Mouse (Mus musculus) forebrain, embryonic 13.5 days (tissue): ENCODE results near the gene Il11ra1. TPM values are rescaled to one million over a fixed set of nuclear protein-coding genes. Genes with fewer than 3 reads are reported as not detected.
"Not testable (repeated sequence)": the region's sequence is repeated elsewhere in the genome, so short reads cannot be mapped to it uniquely, and the experiment has no call there.

Experiments
- ATAC-seq: fragments of 200-750 bp; cut with Nextera tagmentation; 2 replicates; pipeline ENCODE4 v1.8.0; 2017
- H3K27ac ChIP-seq: fragments of 300-500 bp; sonication (generic); 2 replicates; pipeline ENCODE4 v1.5.1; 2015; ENCODE audit warnings: inconsistent platforms, mild to moderate bottlenecking, moderate library complexity
- H3K27me3 ChIP-seq: fragments of 300-500 bp; sonication (generic); 2 replicates; pipeline ENCODE4 v1.6.1; 2015; ENCODE audit warnings: mild to moderate bottlenecking, inconsistent platforms
- H3K36me3 ChIP-seq: fragments of 300-500 bp; sonication (generic); 2 replicates; pipeline ENCODE4 v1.6.1; 2015; ENCODE audit warnings: mild to moderate bottlenecking, inconsistent platforms; ENCODE audit not compliant: poor library complexity, severe bottlenecking
- H3K4me1 ChIP-seq: fragments of 300-500 bp; sonication (generic); 2 replicates; pipeline ENCODE4 v1.6.1; 2015; ENCODE audit warnings: inconsistent platforms
- H3K4me2 ChIP-seq: fragments of 300-500 bp; sonication (generic); 2 replicates; pipeline ENCODE4 v1.6.1; 2015; ENCODE audit warnings: inconsistent platforms, mild to moderate bottlenecking, moderate library complexity
- H3K4me3 ChIP-seq: fragments of 300-500 bp; sonication (generic); 2 replicates; pipeline ENCODE4 v1.5.1; 2015; ENCODE audit warnings: mild to moderate bottlenecking, inconsistent platforms
- H3K9ac ChIP-seq: fragments of 300-500 bp; sonication (generic); 2 replicates; pipeline ENCODE4 v1.6.1; 2015; ENCODE audit warnings: mild to moderate bottlenecking, inconsistent platforms
- H3K9me3 ChIP-seq: fragments of 300-500 bp; sonication (generic); replicated peaks from 2 replicates; pipeline ENCODE4 v1.6.1; 2016; ENCODE audit warnings: inconsistent platforms
- WGBS: fragments of 180-500 bp; shearing (Covaris S2); methylation state at CpG from one replicate; pipeline ENCODE4 v1.1.7; 2015; 5-methylcytosine and 5-hydroxymethylcytosine counted together
- polyA plus RNA-seq: library from polyadenylated mRNA; unstranded; fragments of >200 nt; fragmentation: Nextera tagmentation; extraction: Ambion mirVana; gene quantifications from 2 replicates; pipeline ENCODE4 v1.2.1, GENCODE M21; 2015

The Il11ra1 gene
- polyA plus RNA-seq, 1 experiment from 2014 or later = 28.1 TPM

DNA sequence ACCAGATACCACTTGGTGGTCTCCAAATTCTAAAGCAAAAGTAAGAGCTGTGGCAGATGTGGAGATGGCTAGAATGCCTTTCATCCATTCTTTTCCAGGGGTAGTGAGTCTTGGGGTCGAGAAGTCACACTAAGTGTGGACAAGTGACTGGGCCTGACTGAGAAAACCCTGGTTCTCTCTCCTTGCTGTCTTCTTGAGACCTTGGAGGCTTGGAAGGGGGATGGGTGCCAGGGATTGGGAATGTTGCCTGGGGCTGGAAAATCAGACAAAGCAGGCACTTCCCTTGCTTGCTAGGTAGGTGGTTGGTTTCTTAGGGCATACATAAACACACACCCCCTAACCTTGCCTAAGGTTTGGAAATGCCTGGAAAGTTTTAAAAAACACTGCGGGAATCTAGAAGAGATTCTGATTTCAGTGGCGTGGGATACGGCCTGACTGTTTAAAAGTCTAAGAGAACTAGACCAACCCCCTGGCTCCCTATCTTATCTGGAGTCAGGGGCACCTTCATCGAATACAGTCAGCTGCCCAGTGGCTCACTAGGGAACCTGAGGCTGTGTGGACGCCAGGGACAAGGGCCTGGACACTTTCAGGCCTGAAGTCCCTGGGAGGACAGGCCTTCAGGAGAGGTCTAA lies 60.0 kb downstream of the Il11ra1 start:
- peak overlapping the region; percentile 60 for H3K9ac ChIP-seq
- no peak for ATAC-seq
- 44% methylated on average over 6 of the region's 6 CpGs for WGBS
- peak overlapping the region; percentile 37 for H3K4me3 ChIP-seq
- H3K27me3 ChIP-seq = no peaks in the 10 kb centered on the region
- no peak overlapping the region for H3K27ac ChIP-seq
- H3K4me2 ChIP-seq = peak overlapping the region; percentile 62
- H3K9me3 ChIP-seq = no peaks in the 10 kb centered on the region
- H3K4me1 ChIP-seq = peaks cover 42% of the 10 kb centered on the region
- H3K36me3 ChIP-seq = no peaks in the 10 kb centered on the region

DNA sequence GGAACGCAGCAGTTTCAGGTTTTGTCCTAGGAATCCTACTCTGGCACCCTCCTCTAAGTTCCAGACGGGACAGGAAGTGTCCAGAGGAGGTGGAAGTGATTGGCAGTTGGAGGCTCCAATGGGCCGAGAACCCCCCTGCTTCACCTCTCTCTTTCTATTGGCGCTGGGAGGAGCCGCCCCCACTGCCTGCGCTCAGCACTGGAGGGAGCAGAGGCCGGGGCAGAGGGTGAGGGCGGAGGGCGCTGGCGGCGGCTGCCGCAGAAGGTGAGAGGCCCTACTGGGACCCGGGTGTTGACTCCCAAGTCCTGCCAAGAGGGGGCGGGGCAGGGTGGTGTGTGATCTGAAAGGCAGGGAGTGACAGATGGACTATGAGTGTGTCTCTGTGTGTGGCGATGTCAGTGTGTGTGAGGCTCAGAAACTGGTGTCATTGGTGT lies 60.5 kb downstream of the Il11ra1 start:
- peak overlapping the region; percentile 37 for H3K4me3 ChIP-seq
- H3K9me3 ChIP-seq = no peaks in the 10 kb centered on the region
- peak overlapping the region; percentile 26; the same call in 1 of the 2 replicates for H3K27ac ChIP-seq
- peak overlapping the region; percentile 62 for H3K4me2 ChIP-seq
- WGBS = under 1% methylated on average over 15 of the region's 15 CpGs
- H3K4me1 ChIP-seq = peaks cover 37% of the 10 kb centered on the region
- peak; percentile 70 for ATAC-seq
- H3K9ac ChIP-seq = peak overlapping the region; percentile 60
- H3K27me3 ChIP-seq = no peaks in the 10 kb centered on the region
- no peaks in the 10 kb centered on the region for H3K36me3 ChIP-seq

DNA sequence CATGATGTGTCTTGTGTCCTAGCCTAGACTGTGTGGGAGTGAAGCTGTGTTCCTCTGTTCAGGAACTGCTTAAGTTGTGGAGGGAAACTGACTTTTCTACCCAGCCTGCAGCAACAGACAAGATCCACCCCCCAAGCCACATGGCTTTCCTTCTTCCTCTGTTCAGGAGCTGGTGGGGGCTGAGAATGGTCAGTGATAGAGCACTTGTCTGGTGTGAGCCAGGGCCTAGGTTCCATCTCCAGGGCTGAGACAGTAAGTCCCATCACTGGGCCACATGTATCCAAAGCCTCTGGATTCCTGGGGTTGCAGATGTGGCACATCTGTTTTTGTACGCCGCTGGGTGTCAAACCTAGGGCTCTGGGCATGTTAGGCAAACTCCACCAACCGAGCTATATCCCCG lies 61.1 kb downstream of the Il11ra1 start:
- ATAC-seq = no peak; the same call in 1 of the 2 replicates
- Histone ChIP-seq H3K27ac (peak overlapping the region; percentile 26), H3K4me3 (peak overlapping the region; percentile 37), H3K4me1 (peaks cover 36% of the 10 kb centered on the region), H3K36me3 (no peaks in the 10 kb centered on the region), H3K9ac (peak overlapping the region; percentile 34), H3K4me2 (peak overlapping the region; percentile 62), H3K9me3 (no peaks in the 10 kb centered on the region), H3K27me3 (no peaks in the 10 kb centered on the region)
- WGBS = 94% methylated on average over 4 of the region's 4 CpGs

DNA sequence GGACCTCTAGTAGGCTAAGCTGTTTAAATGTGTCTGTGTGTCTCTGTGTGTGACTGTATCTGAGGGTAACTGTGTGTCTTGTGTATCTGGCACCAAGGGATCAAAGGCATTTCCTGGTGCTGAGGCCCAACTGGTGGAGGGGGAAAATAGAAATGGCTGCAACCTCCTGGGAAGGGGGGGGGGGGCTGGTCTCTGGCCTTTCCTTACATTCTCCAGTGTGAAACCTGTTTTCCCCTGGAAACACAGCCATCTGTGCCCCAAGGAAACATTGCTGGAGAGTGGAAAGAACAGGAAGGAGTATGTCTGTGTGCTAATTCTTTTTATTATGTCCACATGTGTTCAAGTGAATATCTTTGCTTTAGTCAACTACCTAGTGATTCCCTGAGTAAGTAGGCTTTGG lies 61.9 kb downstream of the Il11ra1 start:
- Histone ChIP-seq H3K27me3 (no peaks in the 10 kb centered on the region), H3K36me3 (no peaks in the 10 kb centered on the region), H3K4me2 (no peak overlapping the region), H3K9me3 (no peaks in the 10 kb centered on the region), H3K27ac (0 out of 2 replicates have a peak overlapping the region, but pooled peaks have one; percentile 1), H3K9ac (peak overlapping the region; percentile 30; the same call in 1 of the 2 replicates), H3K4me1 (peaks cover 36% of the 10 kb centered on the region), H3K4me3 (no peak overlapping the region)
- no peak for ATAC-seq

DNA sequence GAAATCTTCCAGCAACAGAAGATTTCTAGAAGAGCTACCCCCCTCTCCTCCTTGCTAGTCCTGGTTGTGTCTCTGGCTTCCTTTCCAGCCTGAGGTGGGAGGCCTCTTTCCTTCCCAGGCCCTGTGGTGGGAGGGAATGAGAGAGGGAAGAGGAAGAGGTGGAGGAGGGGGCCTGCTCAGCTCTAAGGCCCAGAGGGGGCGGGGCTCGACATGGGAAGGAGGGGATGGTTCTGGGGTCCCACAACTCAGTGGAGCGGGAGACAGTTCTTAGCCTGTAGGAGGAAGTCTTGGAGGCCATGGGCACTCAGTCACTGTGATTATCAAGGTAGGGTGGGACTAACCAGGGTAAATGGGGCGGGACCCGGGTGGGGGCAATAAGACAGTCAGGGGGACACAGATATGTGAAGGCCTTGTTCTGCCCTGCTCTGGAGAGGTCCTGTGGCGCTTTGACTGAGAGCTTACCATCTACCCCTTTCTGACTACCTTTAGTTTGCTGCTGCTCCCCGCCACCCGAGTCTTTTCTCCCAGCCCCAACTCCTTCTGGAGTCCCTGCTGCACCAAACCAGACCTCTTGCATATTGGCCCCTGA lies 62.4 kb downstream of the Il11ra1 start:
- WGBS = 47% methylated on average over 8 of the region's 8 CpGs
- ATAC-seq = 0 out of 2 replicates have a peak, but pooled peaks have one; percentile 28
- no peaks in the 10 kb centered on the region for H3K9me3 ChIP-seq
- no peaks in the 10 kb centered on the region for H3K36me3 ChIP-seq
- peak overlapping the region; percentile 30 for H3K9ac ChIP-seq
- no peak overlapping the region for H3K4me2 ChIP-seq
- H3K4me1 ChIP-seq = peaks cover 36% of the 10 kb centered on the region
- H3K27me3 ChIP-seq = no peaks in the 10 kb centered on the region
- 0 out of 2 replicates have a peak overlapping the region, but pooled peaks have one; percentile 25 for H3K27ac ChIP-seq
- H3K4me3 ChIP-seq = no peak overlapping the region

DNA sequence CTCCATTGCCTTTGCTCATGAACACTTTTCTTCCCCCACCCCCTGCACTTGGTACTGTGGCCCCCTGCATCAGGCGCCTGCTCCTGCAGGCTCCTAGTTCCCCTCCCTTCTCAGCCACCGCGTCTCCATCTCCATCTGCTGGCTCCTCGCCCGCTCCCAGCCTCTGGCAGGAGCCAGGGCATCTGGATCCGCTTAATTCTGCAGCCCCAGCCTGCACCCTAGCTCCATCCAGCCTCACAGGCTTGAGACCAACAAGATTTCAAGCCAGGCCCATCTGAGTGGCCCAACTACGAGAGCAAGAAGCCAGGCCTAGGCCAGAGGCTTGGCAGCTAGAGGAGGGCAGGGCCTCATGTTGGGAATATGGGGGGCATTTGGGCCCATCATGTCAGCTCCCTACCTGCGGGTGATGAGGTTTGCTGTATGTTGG lies 62.9 kb downstream of the Il11ra1 start:
- ATAC-seq, H3K9ac ChIP-seq: not testable (repeated sequence)
- WGBS = 48% methylated on average over 8 of the region's 8 CpGs

DNA sequence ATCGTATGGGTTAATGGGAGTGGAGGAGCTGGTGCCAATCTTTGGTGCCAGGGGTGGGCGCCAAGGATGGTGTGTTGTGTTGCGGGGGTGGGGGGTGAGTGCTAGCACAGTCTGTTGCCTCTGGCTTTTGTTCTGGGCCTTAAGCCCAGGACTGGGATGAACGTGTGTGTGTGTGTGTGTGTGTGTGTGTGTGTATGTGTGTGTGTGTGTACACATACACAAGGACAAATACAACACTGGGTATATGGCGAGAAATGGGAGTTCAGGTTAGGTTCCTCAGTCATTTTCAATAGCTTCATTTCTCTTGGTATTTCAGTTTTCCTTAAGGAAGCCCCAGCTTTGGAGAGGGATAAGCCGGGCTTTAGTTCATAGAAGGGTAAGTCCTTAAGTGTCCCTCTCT lies 63.4 kb downstream of the Il11ra1 start:
- not testable (repeated sequence) for ATAC-seq
- 77% methylated on average over 3 of the region's 6 CpGs for WGBS

More for the DNA sequence above, 62.9 kb downstream of the Il11ra1 start:
- Histone ChIP-seq H3K4me1 (peaks cover 36% of the 10 kb centered on the region), H3K27ac (peak overlapping the region; percentile 25; the same call in 1 of the 2 replicates)
- not testable (repeated sequence) for H3K4me2 ChIP-seq, H3K36me3 ChIP-seq, H3K27me3 ChIP-seq, H3K9me3 ChIP-seq, H3K4me3 ChIP-seq

DNA sequence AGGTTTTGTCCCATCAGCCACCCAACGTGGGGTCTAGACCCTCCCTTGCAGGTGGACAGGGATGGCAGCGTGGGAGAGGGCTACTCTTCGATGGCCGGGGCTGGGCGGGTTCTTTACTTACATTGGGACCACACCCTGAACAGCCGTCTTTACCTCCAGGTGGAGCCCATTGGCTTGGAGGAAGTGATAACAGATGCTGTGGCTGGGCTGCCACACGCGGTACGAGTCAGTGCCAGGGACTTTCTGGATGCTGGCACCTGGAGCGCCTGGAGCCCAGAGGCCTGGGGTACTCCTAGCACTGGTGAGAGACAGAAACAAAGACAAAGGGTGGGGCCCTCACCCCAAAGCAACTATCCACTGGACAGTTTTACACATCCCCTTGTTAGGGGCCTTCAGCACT lies 67.5 kb downstream of the Il11ra1 start:
- not testable (repeated sequence) for H3K27ac ChIP-seq, H3K27me3 ChIP-seq, H3K4me3 ChIP-seq, H3K9me3 ChIP-seq, ATAC-seq, H3K4me1 ChIP-seq, H3K9ac ChIP-seq, H3K36me3 ChIP-seq, H3K4me2 ChIP-seq
- 87% methylated on average over 10 of the region's 10 CpGs for WGBS

More for the DNA sequence above, 63.4 kb downstream of the Il11ra1 start:
- H3K4me3 ChIP-seq, H3K27me3 ChIP-seq, H3K9me3 ChIP-seq, H3K9ac ChIP-seq, H3K4me2 ChIP-seq, H3K36me3 ChIP-seq, H3K27ac ChIP-seq: not testable (repeated sequence)
- H3K4me1 ChIP-seq = peaks cover 36% of the 10 kb centered on the region

DNA sequence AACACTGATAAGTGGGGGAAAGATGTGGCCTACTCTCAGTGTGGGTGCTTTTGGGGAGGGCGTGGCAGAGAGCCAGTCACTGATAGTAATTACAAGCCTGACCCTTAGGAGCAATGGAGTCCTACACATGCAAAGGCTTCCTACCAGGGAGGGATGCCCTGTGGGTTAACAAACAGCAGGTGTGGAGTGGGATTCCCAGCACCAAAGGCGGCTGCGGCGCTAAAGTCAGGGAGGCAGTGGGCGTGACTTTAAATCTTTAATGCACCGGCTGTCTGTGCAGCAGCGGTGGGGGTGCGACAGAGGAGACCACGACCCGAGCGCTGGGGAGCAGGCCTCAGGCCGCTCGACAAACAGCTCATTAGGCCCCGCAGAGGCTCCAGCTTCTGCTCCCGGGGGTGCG lies 73.2 kb downstream of the Il11ra1 start:
- WGBS = 1% methylated on average over 7 of the region's 16 CpGs
- not testable (repeated sequence) for H3K9ac ChIP-seq, H3K4me1 ChIP-seq

DNA sequence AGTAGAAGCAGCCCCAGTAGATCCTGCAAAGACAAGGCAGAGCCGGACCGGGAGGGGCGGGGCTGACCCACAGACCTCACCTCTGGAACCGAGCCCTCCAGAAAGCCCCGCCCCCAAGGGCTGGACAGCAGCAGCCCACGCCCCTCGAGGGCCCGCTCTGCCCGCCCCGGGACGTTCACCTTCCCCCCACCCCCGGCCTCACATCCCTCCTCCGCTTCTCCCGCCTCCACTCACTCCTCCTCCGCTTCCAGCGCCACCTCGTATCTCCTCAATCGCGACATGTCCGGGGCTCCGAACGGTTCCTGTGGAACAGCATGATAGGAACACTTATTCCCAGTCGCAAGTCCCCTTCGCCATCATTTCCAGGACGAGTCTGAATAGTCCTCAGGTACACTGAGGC lies 73.7 kb downstream of the Il11ra1 start:
- not testable (repeated sequence) for ATAC-seq, H3K4me1 ChIP-seq, H3K27me3 ChIP-seq, H3K27ac ChIP-seq, H3K9me3 ChIP-seq, H3K36me3 ChIP-seq
- whole genome bisulfite sequencing = 2% methylated on average over 21 of the region's 25 CpGs
- H3K4me2 ChIP-seq = peak overlapping the region; percentile 58
- peak overlapping the region; percentile 49 for H3K4me3 ChIP-seq
- peak overlapping the region; percentile 61 for H3K9ac ChIP-seq

More for the DNA sequence above, 73.2 kb downstream of the Il11ra1 start:
- peak overlapping the region; percentile 31 for H3K4me3 ChIP-seq
- not testable (repeated sequence) for H3K9me3 ChIP-seq, H3K27me3 ChIP-seq, H3K27ac ChIP-seq, ATAC-seq, H3K36me3 ChIP-seq
- peak overlapping the region; percentile 53 for H3K4me2 ChIP-seq

DNA sequence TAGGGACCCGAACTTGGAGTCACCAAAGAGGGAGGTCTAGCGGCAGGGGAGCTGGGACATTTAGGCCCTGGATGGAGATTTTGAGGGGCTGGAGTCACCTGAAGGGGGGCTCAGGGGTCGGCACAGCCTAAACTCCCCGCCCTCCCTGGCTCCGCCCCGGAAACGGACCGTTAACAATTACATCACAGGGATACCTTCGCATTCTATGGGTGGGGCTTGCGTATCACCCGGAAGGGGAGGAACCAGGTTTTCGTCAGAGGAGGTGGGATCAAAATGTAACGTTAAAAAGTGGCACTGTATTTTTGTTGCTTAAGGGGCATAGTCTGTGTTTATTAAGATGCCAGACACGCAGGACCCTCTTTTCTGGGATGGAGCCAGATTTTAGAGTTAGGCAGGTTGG lies 74.2 kb downstream of the Il11ra1 start, which contains the start of gene Ccl27a:
TSS of gene Ccl27a (minus strand) at position 246 of the 400 bp plus-strand sequence.
- H3K4me3 ChIP-seq = peak within 1 kb of the TSS; percentile 49
- not testable (repeated sequence) for H3K4me1 ChIP-seq, ATAC-seq, H3K36me3 ChIP-seq, H3K27me3 ChIP-seq, H3K9me3 ChIP-seq, H3K27ac ChIP-seq
- under 1% methylated on average over 12 of the region's 14 CpGs for WGBS
- peak within 1 kb of the TSS; percentile 58 for H3K4me2 ChIP-seq
- H3K9ac ChIP-seq = peak within 1 kb of the TSS; percentile 61

DNA sequence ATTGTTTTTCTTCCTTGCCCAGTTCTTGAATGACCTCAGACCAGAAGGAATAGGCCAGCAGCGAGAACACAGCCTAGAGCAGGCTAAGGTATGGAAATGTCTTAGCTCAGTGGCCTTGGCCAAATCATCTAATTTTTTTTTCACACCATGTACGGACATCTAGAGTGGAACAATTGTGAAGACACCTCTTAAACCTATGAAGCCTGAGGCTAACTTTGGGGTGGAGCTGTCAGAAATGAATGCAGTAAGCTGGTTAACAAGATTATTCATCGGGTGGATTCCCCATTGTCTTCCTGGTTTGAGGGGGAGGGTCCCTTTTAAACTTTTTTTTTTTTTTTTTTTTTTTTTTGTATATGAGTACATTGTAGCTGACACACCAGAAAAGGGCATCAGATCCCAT lies 74.7 kb downstream of the Il11ra1 start:
- ATAC-seq, H3K27ac ChIP-seq, H3K9me3 ChIP-seq, H3K36me3 ChIP-seq, H3K27me3 ChIP-seq, H3K4me1 ChIP-seq, H3K9ac ChIP-seq: not testable (repeated sequence)
- Histone ChIP-seq H3K4me3 (peak overlapping the region; percentile 49), H3K4me2 (peak overlapping the region; percentile 58)
- 60% methylated on average over 3 of the region's 3 CpGs for WGBS
